Mouse (Mus musculus) MN1 (cell line): Measurements from ENCODE around the gene Ctdsp2.

Experiments used
- DNase-seq: peaks from one replicate; pipeline ENCODE4 v3.0.0-alpha.2; 2016; ENCODE audit warnings: low spot score

Gene Ctdsp2

GRCm38 (mm10) chr10:126978277-126978994, at the start of gene Ctdsp2:
Ctdsp2 (plus strand) TSS chr10:126978717.
- DNase-seq = peak; percentile 100

- DNase-seq = no peak
These were observed 49.7 kb upstream of the Ctdsp2 start for GRCm38 (mm10) chr10:126928819-126929206.

- DNase-seq = no peak
These were observed 49.0 kb upstream of the Ctdsp2 start for GRCm38 (mm10) chr10:126929543-126929942.

GRCm38 (mm10) chr10:126930270-126931121, 48.0 kb upstream of the Ctdsp2 start:
- DNase-seq = no peak

- DNase-seq = no peak
These were observed 47.3 kb upstream of the Ctdsp2 start for GRCm38 (mm10) chr10:126931123-126931759.

- DNase-seq = no peak
These were observed 46.8 kb upstream of the Ctdsp2 start for GRCm38 (mm10) chr10:126931760-126932139.

- peak; percentile 37 for DNase-seq
These were observed 44.0 kb upstream of the Ctdsp2 start for GRCm38 (mm10) chr10:126934561-126934960.

GRCm38 (mm10) chr10:126935121-126935520, 43.4 kb upstream of the Ctdsp2 start:
- no peak for DNase-seq

GRCm38 (mm10) chr10:126935556-126936381, 42.7 kb upstream of the Ctdsp2 start:
- peak; percentile 54 for DNase-seq

- no peak for DNase-seq
These were observed 37.6 kb upstream of the Ctdsp2 start for GRCm38 (mm10) chr10:126940949-126941348.

GRCm38 (mm10) chr10:126945531-126945930, 33.0 kb upstream of the Ctdsp2 start:
- no peak for DNase-seq

GRCm38 (mm10) chr10:126949824-126950223, 28.7 kb upstream of the Ctdsp2 start:
- DNase-seq = no peak

GRCm38 (mm10) chr10:126950572-126950971, 27.9 kb upstream of the Ctdsp2 start:
- no peak for DNase-seq

GRCm38 (mm10) chr10:126952375-126952774, 26.1 kb upstream of the Ctdsp2 start:
- DNase-seq = no peak

GRCm38 (mm10) chr10:126953029-126953471, 25.5 kb upstream of the Ctdsp2 start:
- peak; percentile 61 for DNase-seq

- DNase-seq = no peak
These were observed 21.7 kb upstream of the Ctdsp2 start for GRCm38 (mm10) chr10:126956692-126957358.

- peak; percentile 96 for DNase-seq
These were observed 21.0 kb upstream of the Ctdsp2 start for GRCm38 (mm10) chr10:126957359-126958107.

GRCm38 (mm10) chr10:126960496-126960895, 18.0 kb upstream of the Ctdsp2 start:
- no peak for DNase-seq

GRCm38 (mm10) chr10:126961757-126962156, 16.8 kb upstream of the Ctdsp2 start:
- no peak for DNase-seq

GRCm38 (mm10) chr10:126962271-126962965, 16.1 kb upstream of the Ctdsp2 start:
- DNase-seq = no peak
